Mouse (Mus musculus): ENCODE results near the gene Fcer1g. TPM values are rescaled to one million over a fixed set of nuclear protein-coding genes. Genes with fewer than 3 reads are reported as not detected.

Gene Fcer1g
- polyA plus RNA-seq, 1 experiment: 40.7 TPM

- no peak for TF ChIP-seq CTCF (IDR thresholded peaks at IDR 0.05; ENCODE audit: extremely low read depth, insufficient read depth, low read length)
- peak; percentile 99 for TF ChIP-seq POLR2A (IDR thresholded peaks at IDR 0.05; ENCODE audit: extremely low read depth, insufficient read depth, low read length)
- H3K4me3 ChIP-seq (ENCODE audit: insufficient read depth, low read length): peak within 1 kb of the TSS; percentile 95
- H3K4me1 ChIP-seq (ENCODE audit: control insufficient read depth, insufficient read depth, low read length): peaks cover 7% of the 10 kb centered on the region; the same call in 1 of the 2 replicates
- peak within 1 kb of the TSS; percentile 54 for H3K27ac ChIP-seq (ENCODE audit: insufficient read depth, low read length)
Measured at GRCm38 (mm10) chr1:171269848-171270572, 35.8 kb upstream of the Fcer1g start, which contains the start of gene B4galt3. Gene B4galt3, plus strand, starts transcription at chr1:171270328.

DNA sequence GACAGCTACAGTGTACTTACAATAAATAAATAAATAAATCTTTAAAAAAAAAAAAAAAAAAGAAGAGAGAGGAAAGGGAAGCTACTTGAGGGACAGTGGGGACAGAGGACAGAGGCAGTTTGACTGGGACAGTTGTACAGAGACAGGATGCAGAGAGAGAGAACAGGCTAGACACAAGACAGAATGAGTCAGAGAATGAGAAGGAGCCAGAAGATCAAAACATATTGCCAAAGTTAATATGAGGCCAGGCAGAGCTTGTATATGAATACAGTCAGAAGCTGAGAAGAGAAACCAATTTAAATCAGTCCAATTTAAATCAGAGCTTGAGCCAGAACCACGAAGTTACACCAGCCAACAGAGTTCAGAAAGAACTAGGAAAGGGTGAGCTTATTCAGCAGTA lies 34.2 kb upstream of the Fcer1g start:
- TF ChIP-seq POLR2A (IDR thresholded peaks at IDR 0.05; ENCODE audit: extremely low read depth, insufficient read depth, low read length): no peak
- no peak for TF ChIP-seq CTCF (IDR thresholded peaks at IDR 0.05; ENCODE audit: extremely low read depth, insufficient read depth, low read length)
- Histone ChIP-seq H3K27ac (ENCODE audit: insufficient read depth, low read length) (no peak overlapping the region), H3K4me3 (ENCODE audit: insufficient read depth, low read length) (no peak overlapping the region)

GRCm38 (mm10) chr1:171265971-171266744 lies 32.0 kb upstream of the Fcer1g start:
- TF ChIP-seq CTCF (IDR thresholded peaks at IDR 0.05; ENCODE audit: extremely low read depth, insufficient read depth, low read length): no peak
- no peak for TF ChIP-seq POLR2A (IDR thresholded peaks at IDR 0.05; ENCODE audit: extremely low read depth, insufficient read depth, low read length)
- H3K4me1 ChIP-seq (ENCODE audit: control insufficient read depth, insufficient read depth, low read length): peaks cover 11% of the 10 kb centered on the region
- H3K4me3 ChIP-seq (ENCODE audit: insufficient read depth, low read length): no peak overlapping the region
- no peak overlapping the region for H3K27ac ChIP-seq (ENCODE audit: insufficient read depth, low read length)

More for the DNA sequence above, 34.2 kb upstream of the Fcer1g start:
- peaks cover 9% of the 10 kb centered on the region for H3K4me1 ChIP-seq (ENCODE audit: control insufficient read depth, insufficient read depth, low read length)

GRCm38 (mm10) chr1:171263666-171264461 lies 29.7 kb upstream of the Fcer1g start:
- TF ChIP-seq CTCF (IDR thresholded peaks at IDR 0.05; ENCODE audit: extremely low read depth, insufficient read depth, low read length): no peak
- TF ChIP-seq POLR2A (IDR thresholded peaks at IDR 0.05; ENCODE audit: extremely low read depth, insufficient read depth, low read length): no peak
- Histone ChIP-seq H3K4me3 (ENCODE audit: insufficient read depth, low read length) (no peak overlapping the region), H3K27ac (ENCODE audit: insufficient read depth, low read length) (peak overlapping the region; percentile 53; the same call in 1 of the 2 replicates), H3K4me1 (ENCODE audit: control insufficient read depth, insufficient read depth, low read length) (peaks cover 8% of the 10 kb centered on the region)

- H3K4me1 ChIP-seq (ENCODE audit: control insufficient read depth, insufficient read depth, low read length): peaks cover 8% of the 10 kb centered on the region
- H3K4me3 ChIP-seq (ENCODE audit: insufficient read depth, low read length): no peak overlapping the region
- TF ChIP-seq POLR2A (IDR thresholded peaks at IDR 0.05; ENCODE audit: extremely low read depth, insufficient read depth, low read length): no peak
- no peak for TF ChIP-seq CTCF (IDR thresholded peaks at IDR 0.05; ENCODE audit: extremely low read depth, insufficient read depth, low read length)
- H3K27ac ChIP-seq (ENCODE audit: insufficient read depth, low read length): peak overlapping the region; percentile 57; the same call in 1 of the 2 replicates
Measured at GRCm38 (mm10) chr1:171263185-171263611, 29.0 kb upstream of the Fcer1g start.

GRCm38 (mm10) chr1:171262594-171263130 lies 28.5 kb upstream of the Fcer1g start:
- peaks cover 8% of the 10 kb centered on the region for H3K4me1 ChIP-seq (ENCODE audit: control insufficient read depth, insufficient read depth, low read length)
- peak overlapping the region; percentile 57 for H3K27ac ChIP-seq (ENCODE audit: insufficient read depth, low read length)
- H3K4me3 ChIP-seq (ENCODE audit: insufficient read depth, low read length): no peak overlapping the region; the same call in 1 of the 2 replicates
- no peak for TF ChIP-seq POLR2A (IDR thresholded peaks at IDR 0.05; ENCODE audit: extremely low read depth, insufficient read depth, low read length)
- no peak for TF ChIP-seq CTCF (IDR thresholded peaks at IDR 0.05; ENCODE audit: extremely low read depth, insufficient read depth, low read length)

DNA sequence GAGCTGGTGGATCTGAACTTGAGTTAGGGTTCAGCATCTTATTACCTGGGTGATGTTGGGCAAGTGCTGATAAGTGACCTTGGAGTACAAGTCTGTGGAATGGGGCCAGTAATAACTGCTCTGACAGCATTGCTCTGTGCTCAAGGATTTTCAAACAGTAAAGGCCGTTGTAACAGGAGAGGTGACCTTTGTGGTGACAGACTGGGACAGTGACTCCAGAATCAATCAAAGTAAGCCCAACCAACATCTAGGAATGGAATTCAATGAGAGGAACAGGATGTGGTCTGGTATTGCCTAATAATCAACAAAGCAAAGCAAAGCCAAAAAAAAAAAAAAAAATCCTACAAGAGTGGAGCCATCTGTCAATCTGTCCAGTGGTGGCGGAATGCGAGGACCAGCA lies 26.2 kb upstream of the Fcer1g start:
- TF ChIP-seq POLR2A (IDR thresholded peaks at IDR 0.05; ENCODE audit: extremely low read depth, insufficient read depth, low read length) (no peak), CTCF (IDR thresholded peaks at IDR 0.05; ENCODE audit: extremely low read depth, insufficient read depth, low read length) (no peak)
- H3K4me3 ChIP-seq (ENCODE audit: insufficient read depth, low read length): no peak overlapping the region
- peaks cover 8% of the 10 kb centered on the region for H3K4me1 ChIP-seq (ENCODE audit: control insufficient read depth, insufficient read depth, low read length)
- H3K27ac ChIP-seq (ENCODE audit: insufficient read depth, low read length): no peak overlapping the region

DNA sequence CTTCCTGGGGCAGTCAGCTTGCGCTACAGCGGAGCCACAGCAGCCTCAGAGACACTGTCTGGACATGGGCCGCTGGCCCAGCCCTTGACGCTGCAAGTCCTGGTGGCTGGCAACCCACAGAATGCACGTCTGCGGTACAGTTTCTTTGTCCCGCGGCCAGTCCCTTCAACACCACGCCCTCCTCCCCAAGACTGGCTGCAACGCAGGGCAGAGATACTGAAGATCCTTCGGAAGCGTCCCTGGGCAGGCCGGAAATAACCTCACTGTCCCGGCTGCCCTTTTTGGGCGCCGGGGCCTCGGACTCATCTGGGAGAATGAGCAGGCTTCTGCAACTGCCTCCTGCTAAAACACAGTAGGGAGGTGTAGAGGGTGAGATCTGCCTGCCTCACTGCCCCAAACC lies 24.8 kb upstream of the Fcer1g start:
- Histone ChIP-seq H3K27ac (ENCODE audit: insufficient read depth, low read length) (no peak overlapping the region), H3K4me1 (ENCODE audit: control insufficient read depth, insufficient read depth, low read length) (peaks cover 8% of the 10 kb centered on the region), H3K4me3 (ENCODE audit: insufficient read depth, low read length) (no peak overlapping the region)
- no peak for TF ChIP-seq CTCF (IDR thresholded peaks at IDR 0.05; ENCODE audit: extremely low read depth, insufficient read depth, low read length)
- no peak for TF ChIP-seq POLR2A (IDR thresholded peaks at IDR 0.05; ENCODE audit: extremely low read depth, insufficient read depth, low read length)

GRCm38 (mm10) chr1:171257781-171258180 lies 23.6 kb upstream of the Fcer1g start:
- H3K4me1 ChIP-seq (ENCODE audit: control insufficient read depth, insufficient read depth, low read length): peaks cover 4% of the 10 kb centered on the region
- TF ChIP-seq POLR2A (IDR thresholded peaks at IDR 0.05; ENCODE audit: extremely low read depth, insufficient read depth, low read length) (no peak), CTCF (IDR thresholded peaks at IDR 0.05; ENCODE audit: extremely low read depth, insufficient read depth, low read length) (no peak)
- H3K4me3 ChIP-seq (ENCODE audit: insufficient read depth, low read length): no peak overlapping the region
- no peak overlapping the region for H3K27ac ChIP-seq (ENCODE audit: insufficient read depth, low read length)

Measured in cortical plate, adult 2 months (tissue).